Mouse (Mus musculus) bone marrow, adult 2 months (tissue): ENCODE measurements at regions not wholly inside any gene's neighbourhood (a gene's known extent, or its start where the extent isn't known, plus 50 kb on each side); places are given as distances from the start of the nearest gene placed in this dataset.

Experiments
- CTCF ChIP-seq: fragments of 200-500 bp; IDR thresholded peaks from 2 replicates; pipeline ENCODE4 v1.5.1; 2011; ENCODE audit warnings: low read length, control low read depth; ENCODE audit not compliant: control insufficient read depth, insufficient read depth
- POLR2A ChIP-seq: fragments of 200-500 bp; IDR thresholded peaks from 2 replicates; pipeline ENCODE4 v1.6.1; 2011; ENCODE audit warnings: low read depth, mild to moderate bottlenecking, control low read depth, low read length, borderline replicate concordance; ENCODE audit not compliant: control insufficient read depth

- TF ChIP-seq CTCF = no peak
- no peak for TF ChIP-seq POLR2A
Observed at GRCm38 (mm10) chr12:78087921-78088320, 106.1 kb upstream of the Gm6657 start.
